ENCODE assay signal across 7 mouse cellular contexts in the genomic region with DNA sequence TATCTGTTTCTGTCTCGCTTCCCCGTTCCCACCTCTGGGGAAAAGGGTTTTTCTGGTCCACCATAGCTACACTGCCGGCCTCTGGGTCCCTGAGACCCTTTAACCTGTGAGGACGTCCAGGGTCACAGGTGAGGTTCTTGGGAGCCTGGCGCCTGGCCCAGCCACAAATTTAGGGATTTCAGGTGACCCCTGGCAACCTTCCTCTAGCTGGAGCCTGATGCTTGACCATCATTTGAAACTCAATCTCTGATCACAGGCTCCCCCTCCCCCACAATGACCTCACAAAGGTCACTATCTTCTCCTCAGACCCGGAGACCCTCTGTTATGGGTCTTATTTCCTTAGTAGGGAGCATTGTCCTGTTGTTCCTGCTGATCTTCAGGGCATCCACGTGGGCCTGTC. TPM values are rescaled to one million over a fixed set of nuclear protein-coding genes. Genes with fewer than 3 reads are reported as not detected.
A peak's percentile ranks its signal among the peaks of the same experiment; 100 is the strongest.
DNase-seq lines count a peak whose midpoint lies in the region; ATAC-seq and TF ChIP-seq lines count a peak whose summit lies in the region.

No protein-coding gene starts in this region.

- H3K4me1 ChIP-seq in embryonic facial prominence, embryonic 15.5 days: peaks cover 53% of the 10 kb centered on the region
- H3K4me1 ChIP-seq in hindbrain, embryonic 16.5 days (ENCODE audit: control insufficient read depth, insufficient read depth, low read depth, low read length): peaks cover 28% of the 10 kb centered on the region
- peaks cover 66% of the 10 kb centered on the region for H3K4me1 ChIP-seq in neural tube, embryonic 13.5 days (replicated peaks)

- no peaks in the 10 kb centered on the region for H3K27me3 ChIP-seq in embryonic facial prominence, embryonic 15.5 days
- H3K27me3 ChIP-seq in hindbrain, embryonic 16.5 days (replicated peaks; ENCODE audit: control insufficient read depth, insufficient read depth, low read length): no peaks in the 10 kb centered on the region
- no peaks in the 10 kb centered on the region for H3K27me3 ChIP-seq in neural tube, embryonic 13.5 days

- no peak for DNase-seq in layer of hippocampus, adult 2 months (ENCODE audit: low spot score in 2 of 2)
- DNase-seq in layer of hippocampus, postnatal 36 days: no peak
- DNase-seq in adrenal gland, postnatal 4 days (ENCODE audit: low spot score in 2 of 2): no peak
- DNase-seq in spleen, adult 12 weeks (ENCODE audit: low spot score): no peak

- H3K27ac ChIP-seq in layer of hippocampus, adult 2 months: peak overlapping the region; percentile 9; the same call in 1 of the 2 replicates
- H3K27ac ChIP-seq in embryonic facial prominence, embryonic 15.5 days (replicated peaks): no peak overlapping the region
- H3K27ac ChIP-seq in hindbrain, embryonic 16.5 days (ENCODE audit: low read depth, low read length): no peak overlapping the region
- H3K27ac ChIP-seq in neural tube, embryonic 13.5 days (replicated peaks): 0 out of 2 replicates have a peak overlapping the region, but pooled peaks have one; percentile 100

- H3K4me2 ChIP-seq in embryonic facial prominence, embryonic 15.5 days (replicated peaks): peak overlapping the region; percentile 75
- H3K4me2 ChIP-seq in hindbrain, embryonic 16.5 days (ENCODE audit: low read length): peak overlapping the region; percentile 84
- peak overlapping the region; percentile 94 for H3K4me2 ChIP-seq in neural tube, embryonic 13.5 days

- TF ChIP-seq CTCF in layer of hippocampus, adult 2 months (conservative IDR thresholded peaks at IDR 0.05): no peak

- ATAC-seq in embryonic facial prominence, embryonic 15.5 days (ENCODE audit: insufficient number of reproducible peaks, low FRiP score, low TSS enrichment, low read depth): no peak
- ATAC-seq in hindbrain, embryonic 16.5 days: no peak
- ATAC-seq in neural tube, embryonic 13.5 days (ENCODE audit: low read depth): no peak

- WGBS in embryonic facial prominence, embryonic 15.5 days: 56% methylated on average over 7 of the region's 7 CpGs
- WGBS in hindbrain, embryonic 16.5 days: 75% methylated on average over 7 of the region's 7 CpGs
- WGBS in neural tube, embryonic 13.5 days: 72% methylated on average over 7 of the region's 7 CpGs

- H3K36me3 ChIP-seq in embryonic facial prominence, embryonic 15.5 days: peaks cover 17% of the 10 kb centered on the region; the same call in 1 of the 2 replicates
- H3K36me3 ChIP-seq in hindbrain, embryonic 16.5 days (ENCODE audit: control insufficient read depth, insufficient read depth, low read length): 0 out of 2 replicates have a peak, but pooled peaks cover 3% of the 10 kb centered on the region
- peaks cover 40% of the 10 kb centered on the region for H3K36me3 ChIP-seq in neural tube, embryonic 13.5 days

- no peak overlapping the region; the same call in 1 of the 2 replicates for H3K4me3 ChIP-seq in layer of hippocampus, adult 2 months
- peak overlapping the region; percentile 82 for H3K4me3 ChIP-seq in embryonic facial prominence, embryonic 15.5 days (replicated peaks)
- no peak overlapping the region; the same call in 1 of the 2 replicates for H3K4me3 ChIP-seq in hindbrain, embryonic 16.5 days (ENCODE audit: low read length)
- peak overlapping the region; percentile 88 for H3K4me3 ChIP-seq in neural tube, embryonic 13.5 days

- no peaks in the 10 kb centered on the region for H3K9me3 ChIP-seq in embryonic facial prominence, embryonic 15.5 days (replicated peaks)
- no peaks in the 10 kb centered on the region for H3K9me3 ChIP-seq in hindbrain, embryonic 16.5 days (ENCODE audit: control insufficient read depth, low read length)
- H3K9me3 ChIP-seq in neural tube, embryonic 13.5 days: no peaks in the 10 kb centered on the region

- H3K9ac ChIP-seq in embryonic facial prominence, embryonic 15.5 days: no peak overlapping the region
- H3K9ac ChIP-seq in hindbrain, embryonic 16.5 days (ENCODE audit: low read depth, low read length): no peak overlapping the region
- peak overlapping the region; percentile 99 for H3K9ac ChIP-seq in neural tube, embryonic 13.5 days

RNA-seq across cellular contexts. Expression of a gene that starts 3.8 kb away (rescaled TPM):
- 100 to 1,000 TPM; 109 to 126 TPM for total RNA-seq in layer of hippocampus, adult 2 months (2021)
- 10 to 100 TPM; 89.5 to 99.7 TPM for total RNA-seq in layer of hippocampus, postnatal 36 days (2021)
- polyA plus RNA-seq in embryonic facial prominence, embryonic 15.5 days (2015; fragmentation: Nextera tagmentation; extraction: Ambion mirVana): 31.2 and 32.8 TPM in 2 replicates
- polyA plus RNA-seq in hindbrain, embryonic 16.5 days (2015; fragmentation: Nextera tagmentation; extraction: Ambion mirVana): 24.4 and 24.6 TPM in 2 replicates
- polyA plus RNA-seq in neural tube, embryonic 13.5 days (2015; fragmentation: Nextera tagmentation; extraction: Ambion mirVana): 31.4 and 36.0 TPM in 2 replicates
- 100 to 1,000 TPM; 120 to 124 TPM for total RNA-seq in adrenal gland, postnatal 4 days (2021)

RNA-seq across cellular contexts. Expression of a gene that starts 24.3 kb away (rescaled TPM):
- under 1 TPM; 0.25 to 0.56 TPM for total RNA-seq in layer of hippocampus, adult 2 months (2021)
- under 1 TPM; 0.32 to 0.61 TPM for total RNA-seq in layer of hippocampus, postnatal 36 days (2021)
- 1.4 and 1.5 TPM in 2 replicates for polyA plus RNA-seq in embryonic facial prominence, embryonic 15.5 days (2015; fragmentation: Nextera tagmentation; extraction: Ambion mirVana)
- 1.7 TPM in 2 replicates for polyA plus RNA-seq in hindbrain, embryonic 16.5 days (2015; fragmentation: Nextera tagmentation; extraction: Ambion mirVana)
- polyA plus RNA-seq in neural tube, embryonic 13.5 days (2015; fragmentation: Nextera tagmentation; extraction: Ambion mirVana): 0.63 and 0.70 TPM in 2 replicates
- total RNA-seq in adrenal gland, postnatal 4 days (2021): under 1 TPM in 1 of 2 experiments, not detected in 1; 0.20 TPM

RNA-seq across cellular contexts. Expression of a gene that starts 53.0 kb away (rescaled TPM):
- not detected for total RNA-seq in layer of hippocampus, adult 2 months (2021)
- total RNA-seq in layer of hippocampus, postnatal 36 days (2021): not detected
- 0.20 and 0.83 TPM in 2 replicates for polyA plus RNA-seq in embryonic facial prominence, embryonic 15.5 days (2015; fragmentation: Nextera tagmentation; extraction: Ambion mirVana)
- 0.15 and 0.30 TPM in 2 replicates for polyA plus RNA-seq in hindbrain, embryonic 16.5 days (2015; fragmentation: Nextera tagmentation; extraction: Ambion mirVana)
- polyA plus RNA-seq in neural tube, embryonic 13.5 days (2015; fragmentation: Nextera tagmentation; extraction: Ambion mirVana): 0.14 TPM in 1 of 2 replicates, not detected in the other
- total RNA-seq in adrenal gland, postnatal 4 days (2021): under 1 TPM; 0.31 to 0.76 TPM

RNA-seq across cellular contexts. Expression of a gene that starts 56.9 kb away (rescaled TPM):
- total RNA-seq in layer of hippocampus, adult 2 months (2021): not detected
- not detected for total RNA-seq in layer of hippocampus, postnatal 36 days (2021)
- polyA plus RNA-seq in embryonic facial prominence, embryonic 15.5 days (2015; fragmentation: Nextera tagmentation; extraction: Ambion mirVana): 0.68 and 0.77 TPM in 2 replicates
- 0.31 and 0.41 TPM in 2 replicates for polyA plus RNA-seq in hindbrain, embryonic 16.5 days (2015; fragmentation: Nextera tagmentation; extraction: Ambion mirVana)
- polyA plus RNA-seq in neural tube, embryonic 13.5 days (2015; fragmentation: Nextera tagmentation; extraction: Ambion mirVana): 0.28 TPM in 1 of 2 replicates, not detected in the other
- total RNA-seq in adrenal gland, postnatal 4 days (2021): 1 to 10 TPM; 1.8 to 2.0 TPM

RNA-seq across cellular contexts. Expression of a gene that starts 56.9 kb away (rescaled TPM):
- total RNA-seq in layer of hippocampus, adult 2 months (2021): not detected
- not detected for total RNA-seq in layer of hippocampus, postnatal 36 days (2021)
- polyA plus RNA-seq in embryonic facial prominence, embryonic 15.5 days (2015; fragmentation: Nextera tagmentation; extraction: Ambion mirVana): not detected in 2 replicates
- not detected in 2 replicates for polyA plus RNA-seq in hindbrain, embryonic 16.5 days (2015; fragmentation: Nextera tagmentation; extraction: Ambion mirVana)
- polyA plus RNA-seq in neural tube, embryonic 13.5 days (2015; fragmentation: Nextera tagmentation; extraction: Ambion mirVana): not detected in 2 replicates
- total RNA-seq in adrenal gland, postnatal 4 days (2021): not detected

Comparison
In these comparisons a context has a peak if more than half of its experiments do, and no peak if none do; other contexts are left out.
1. H3K27ac ChIP-seq: peak in layer of hippocampus, adult 2 months (single experiment) and neural tube, embryonic 13.5 days (single experiment); none in embryonic facial prominence, embryonic 15.5 days (single experiment) and hindbrain, embryonic 16.5 days (single experiment).
2. H3K4me3 ChIP-seq: peak in embryonic facial prominence, embryonic 15.5 days (single experiment) and neural tube, embryonic 13.5 days (single experiment); none in layer of hippocampus, adult 2 months (single experiment) and hindbrain, embryonic 16.5 days (single experiment).
3. Peak in every context shown above with its lines, with median percentiles within 50 percentile points of each other: H3K4me2 ChIP-seq.